Mouse (Mus musculus) ES-Bruce4 (cell line): Measurements from ENCODE around the gene Dner.

Experiments used
- CTCF ChIP-seq: IDR thresholded peaks from one replicate; pipeline ENCODE4 v1.8.1; 2011; ENCODE audit warnings: low read depth, low read length
- EP300 ChIP-seq: IDR thresholded peaks from 2 replicates; pipeline ENCODE4 v1.6.1; 2011; ENCODE audit warnings: low read depth, low read length; ENCODE audit not compliant: insufficient read depth
- POLR2A ChIP-seq: IDR thresholded peaks from one replicate; pipeline ENCODE4 v1.8.1; 2011; ENCODE audit warnings: low read length; ENCODE audit not compliant: insufficient read depth

GRCm38 (mm10) chr1:84357216-84357615 lies 338.8 kb downstream of the Dner start:
- TF ChIP-seq POLR2A (no peak), EP300 (no peak), CTCF (no peak)
